Mouse (Mus musculus) cerebellum, postnatal 25 days (tissue): ENCODE measurements around the gene Matn4.

ENCODE experiments used
- DNase-seq, 2 experiments: peaks; one replicate each; pipeline ENCODE4 v3.0.0; 2021; ENCODE audit warnings: mixed read lengths in 2 of 2

Gene Matn4

DNA sequence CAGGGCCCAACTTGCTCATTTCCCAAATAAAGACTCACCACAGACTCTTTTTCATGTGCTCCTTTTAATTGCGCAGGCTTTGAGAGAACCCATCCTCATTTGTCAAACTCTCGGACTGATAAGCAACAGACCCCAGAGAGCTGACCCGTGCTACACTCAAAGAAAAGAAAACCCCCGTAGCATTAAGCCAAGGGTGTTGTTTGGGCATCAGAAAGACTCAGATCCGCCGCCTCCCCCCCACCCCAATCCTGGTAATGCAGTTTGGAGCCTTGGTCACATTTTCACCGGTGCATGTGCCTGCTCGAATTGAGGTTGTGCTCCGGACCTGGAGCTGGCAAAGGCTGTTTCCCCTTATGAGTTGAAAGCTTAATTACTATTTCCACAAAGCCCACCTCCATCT lies at the start of gene Matn4:
Gene Matn4 (minus strand): TSS at position 101 of the 400 bp plus-strand sequence.
- no peak for DNase-seq

DNA sequence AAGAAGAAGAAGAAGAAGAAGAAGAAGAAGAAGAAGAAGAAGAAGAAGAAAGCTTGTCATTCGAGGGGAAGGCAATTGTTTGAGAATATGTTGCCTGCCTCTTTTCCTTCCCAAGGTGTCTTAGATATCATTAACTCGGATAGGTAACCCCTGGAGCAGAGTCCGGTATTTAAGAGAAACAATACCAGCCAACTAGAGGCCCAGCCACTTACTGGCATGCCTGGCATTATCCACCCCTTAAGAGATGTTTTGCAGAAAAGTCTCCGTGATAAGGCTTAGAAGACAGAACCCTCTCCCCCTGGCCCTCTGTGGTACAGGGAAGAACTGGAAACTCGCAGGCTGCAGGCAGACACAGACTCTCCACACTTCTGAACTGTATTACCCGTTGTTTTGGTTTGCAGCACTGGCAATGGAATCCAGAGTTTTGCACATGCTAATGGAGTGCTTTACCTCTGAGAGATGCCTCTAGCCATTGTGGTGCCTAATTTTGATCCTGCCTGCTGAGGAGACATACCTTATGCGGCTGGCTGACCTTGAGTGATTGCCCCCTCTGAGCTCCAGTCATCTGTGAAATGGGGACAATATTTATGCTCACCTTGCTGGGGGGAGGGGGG lies 49.0 kb upstream of the Matn4 start:
- DNase-seq, result no peak

- DNase-seq, result no peak
Observed at GRCm38 (mm10) chr2:164453047-164453757, 48.2 kb upstream of the Matn4 start.

DNA sequence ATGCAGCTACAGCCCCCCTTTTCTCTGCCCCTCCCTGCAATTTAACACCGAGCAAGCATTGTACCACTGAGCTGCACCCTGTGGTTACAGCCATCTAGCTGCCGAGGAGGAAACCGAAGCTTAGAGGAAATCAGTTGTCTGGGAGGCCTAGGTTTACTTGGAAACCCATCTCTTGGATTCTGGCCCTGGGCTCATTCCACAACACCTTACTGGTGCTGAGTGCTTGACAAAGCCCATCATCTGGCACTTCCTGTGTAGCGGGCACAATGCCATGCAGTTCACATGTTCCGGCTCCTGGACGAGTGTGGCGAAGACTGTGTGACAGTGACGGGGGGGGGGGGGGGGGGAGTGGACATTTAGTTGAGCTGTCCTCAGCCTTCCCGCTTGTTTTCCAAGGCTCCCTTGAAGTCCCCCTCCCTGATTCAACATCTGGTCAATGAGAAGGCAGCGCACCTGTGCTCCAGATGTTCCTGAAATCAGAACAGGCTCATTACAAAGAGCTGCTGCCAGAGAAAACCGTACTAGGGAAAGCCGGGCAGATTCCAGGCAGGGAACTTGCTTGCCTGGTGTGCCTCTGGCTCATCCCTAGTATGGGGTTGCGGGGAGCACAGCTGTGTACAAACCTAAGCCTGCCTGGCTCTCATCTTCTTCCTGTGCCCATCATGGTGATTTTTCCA lies 47.2 kb upstream of the Matn4 start:
- no peak for DNase-seq

DNA sequence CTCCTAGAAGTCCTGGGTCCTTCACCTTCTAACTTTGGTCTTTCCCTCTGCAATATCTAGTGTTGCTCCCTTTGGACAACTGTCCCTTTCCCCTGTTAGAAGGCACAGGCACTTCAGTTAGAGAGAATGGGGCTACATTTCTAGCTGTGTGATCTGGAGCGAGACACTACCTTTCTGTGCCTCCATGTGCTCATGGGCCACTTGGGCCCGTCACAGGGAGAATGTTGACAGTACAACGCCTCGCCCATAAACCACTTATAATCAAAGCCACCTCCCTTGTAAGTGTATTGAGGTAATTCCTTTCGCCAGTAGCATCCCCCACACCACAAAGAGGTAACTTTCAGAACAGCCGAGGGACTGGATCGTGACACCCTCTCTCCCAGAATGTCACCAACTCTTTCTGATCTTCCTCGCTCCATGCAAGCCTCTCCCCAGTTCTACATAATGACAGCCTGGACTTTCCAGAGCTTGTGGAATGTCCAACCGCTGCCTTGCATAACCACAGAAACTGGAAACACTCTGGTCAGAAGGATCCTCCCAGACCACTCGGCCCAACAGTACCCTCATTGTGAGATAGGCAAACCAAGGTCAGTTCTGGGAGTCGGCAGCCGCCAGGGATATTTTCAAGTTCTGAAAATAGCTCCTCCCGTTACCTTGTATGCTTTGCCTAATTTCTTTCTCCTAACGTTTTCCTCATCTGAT lies 44.5 kb upstream of the Matn4 start:
- DNase-seq, result no peak

DNA sequence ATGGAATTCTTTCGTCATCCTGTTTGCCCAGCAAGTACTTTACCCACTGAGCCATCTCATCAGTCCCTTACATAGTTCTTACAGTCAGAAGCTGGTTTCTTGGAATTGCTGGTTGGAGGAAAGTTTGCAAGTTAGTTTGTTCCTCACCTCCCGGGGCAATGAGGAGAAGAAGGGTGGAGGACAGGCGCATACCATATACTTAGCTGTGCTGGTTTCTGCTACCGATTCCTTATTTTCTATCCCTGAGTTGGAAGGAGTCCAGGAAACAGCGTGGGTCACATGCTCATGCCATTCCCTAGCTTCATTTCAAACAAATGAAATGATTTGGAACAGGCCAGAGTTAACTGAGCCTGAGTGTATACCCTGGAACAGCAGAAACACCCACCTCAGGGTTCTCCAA lies 44.0 kb upstream of the Matn4 start:
- DNase-seq, result no peak

DNA sequence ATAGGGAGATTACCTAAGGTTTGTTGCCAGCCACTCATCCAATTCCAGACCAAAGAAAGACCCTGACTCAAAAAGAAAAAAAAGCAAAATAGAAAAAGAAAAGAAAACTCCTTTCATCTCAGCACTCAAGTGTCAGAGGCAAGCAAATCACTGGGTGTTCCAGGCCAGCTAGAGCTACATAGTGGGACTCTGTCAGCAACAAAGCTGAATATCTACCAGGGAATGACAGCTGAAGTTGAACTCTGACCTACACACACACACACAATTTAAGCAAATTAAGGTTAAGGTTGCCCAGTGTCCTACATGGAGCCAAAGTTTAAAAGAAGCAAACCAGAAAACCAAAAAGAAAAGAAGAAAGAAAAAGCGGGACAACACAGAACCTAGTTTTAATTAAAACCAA lies 43.2 kb upstream of the Matn4 start:
- DNase-seq, result no peak

GRCm38 (mm10) chr2:164446086-164446469 lies 41.1 kb upstream of the Matn4 start:
- no peak for DNase-seq

- DNase-seq, result no peak
Observed at GRCm38 (mm10) chr2:164445399-164446085, 40.6 kb upstream of the Matn4 start.

GRCm38 (mm10) chr2:164444701-164445100 lies 39.7 kb upstream of the Matn4 start:
- no peak for DNase-seq

GRCm38 (mm10) chr2:164443460-164444000 lies 38.6 kb upstream of the Matn4 start, which contains the start of gene Sdc4:
Gene Sdc4 (minus strand): TSS chr2:164443887.
- no peak for DNase-seq

- DNase-seq, result peak; percentile 48 to 67
Observed at GRCm38 (mm10) chr2:164443051-164443437, 38.1 kb upstream of the Matn4 start.

GRCm38 (mm10) chr2:164442315-164443050 lies 37.5 kb upstream of the Matn4 start:
- no peak for DNase-seq

- no peak for DNase-seq
Observed at GRCm38 (mm10) chr2:164441731-164442130, 36.8 kb upstream of the Matn4 start.

- DNase-seq, result no peak
Observed at GRCm38 (mm10) chr2:164441155-164441554, 36.2 kb upstream of the Matn4 start.

DNA sequence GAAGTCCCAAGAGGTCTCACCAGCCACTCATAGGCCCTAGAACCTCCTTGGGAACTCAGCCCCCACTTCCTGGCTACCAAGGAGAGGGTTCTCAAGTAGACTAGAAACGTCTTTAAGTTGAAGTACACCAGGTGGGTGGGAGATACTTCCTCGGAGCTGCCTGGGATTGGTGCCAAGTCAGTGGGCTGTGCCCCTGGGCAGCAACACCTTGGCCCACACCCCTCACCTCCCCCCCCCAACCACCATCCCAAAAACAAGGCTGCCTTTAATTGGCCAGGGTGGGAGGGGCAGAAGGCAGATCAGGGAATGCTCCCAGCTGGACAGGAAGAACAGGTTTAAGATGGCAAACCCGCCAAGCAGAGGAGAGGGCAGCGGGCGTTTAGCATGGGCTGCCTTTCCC lies 35.4 kb upstream of the Matn4 start:
- DNase-seq, result no peak

- peak in 1 of 2 experiments; percentile 20 for DNase-seq
Observed at GRCm38 (mm10) chr2:164439001-164439421, 34.1 kb upstream of the Matn4 start.

GRCm38 (mm10) chr2:164438257-164438656 lies 33.3 kb upstream of the Matn4 start:
- no peak for DNase-seq

- no peak for DNase-seq
Observed at GRCm38 (mm10) chr2:164437710-164438109, 32.8 kb upstream of the Matn4 start.

DNA sequence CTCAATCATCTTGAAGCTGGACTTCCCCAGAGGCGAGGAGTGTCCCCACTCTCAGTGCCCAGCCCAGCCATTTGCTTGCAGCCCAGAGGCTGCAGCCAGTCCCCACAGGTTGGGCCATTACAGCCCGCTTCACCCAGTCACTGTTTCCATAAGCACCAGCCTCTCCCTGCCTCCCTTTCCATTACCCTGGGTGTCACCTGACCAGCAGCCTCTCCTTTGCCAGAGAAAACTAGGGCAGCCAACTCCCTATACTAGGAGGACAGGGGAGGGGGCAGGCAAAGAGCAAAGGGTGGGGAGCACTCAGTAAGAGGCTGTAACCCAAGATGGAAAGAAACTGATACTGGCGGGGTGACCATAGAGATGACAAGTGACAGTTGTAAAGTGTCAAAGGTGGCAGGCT lies 32.0 kb upstream of the Matn4 start:
- DNase-seq, result no peak

GRCm38 (mm10) chr2:164436215-164436913 lies 31.4 kb upstream of the Matn4 start:
- DNase-seq, result no peak
